Mouse (Mus musculus) lung, postnatal 0 days (tissue): ENCODE results near the gene Olfr522. TPM values are rescaled to one million over a fixed set of nuclear protein-coding genes. Genes with fewer than 3 reads are reported as not detected.
"Not testable (repeated sequence)": the region's sequence is repeated elsewhere in the genome, so short reads cannot be mapped to it uniquely, and the experiment has no call there.

Experiments used
- ATAC-seq: fragments of 200-750 bp; cut with Nextera tagmentation; 2 replicates; pipeline ENCODE4 v1.8.0; 2017; ENCODE audit warnings: moderate library complexity
- DNase-seq: peaks from one replicate; pipeline ENCODE4 v3.0.0-alpha.2; 2016; ENCODE audit warnings: low spot score
- H3K27ac ChIP-seq: fragments of 300-500 bp; sonication (generic); 2 replicates; pipeline ENCODE4 v1.5.1; 2014; ENCODE audit warnings: antibody characterized with exemption, mild to moderate bottlenecking, low read length, mixed read lengths
- H3K27me3 ChIP-seq: fragments of 300-500 bp; sonication (generic); replicated peaks from 2 replicates; pipeline ENCODE4 v1.6.1; 2014; ENCODE audit warnings: low read length, mixed read lengths; ENCODE audit not compliant: insufficient read depth
- H3K36me3 ChIP-seq: fragments of 300-500 bp; sonication (generic); 2 replicates; pipeline ENCODE4 v1.6.1; 2014; ENCODE audit warnings: low read length, mixed read lengths; ENCODE audit not compliant: insufficient read depth
- H3K4me1 ChIP-seq: fragments of 300-500 bp; sonication (generic); 2 replicates; pipeline ENCODE4 v1.6.1; 2014; ENCODE audit warnings: antibody characterized with exemption, low read depth, low read length, mixed read lengths; ENCODE audit not compliant: insufficient read depth
- H3K4me2 ChIP-seq: fragments of 300-500 bp; sonication (generic); replicated peaks from 2 replicates; pipeline ENCODE4 v1.6.1; 2014; ENCODE audit warnings: low read depth, mild to moderate bottlenecking, low read length, moderate library complexity, mixed read lengths
- H3K4me3 ChIP-seq: fragments of 300-500 bp; sonication (generic); 2 replicates; pipeline ENCODE4 v1.5.1; 2014; ENCODE audit warnings: low read depth, low read length
- H3K9ac ChIP-seq: fragments of 300-500 bp; sonication (generic); replicated peaks from 2 replicates; pipeline ENCODE4 v1.6.1; 2014; ENCODE audit warnings: low read depth, mild to moderate bottlenecking
- H3K9me3 ChIP-seq: fragments of 300-500 bp; sonication (generic); 2 replicates; pipeline ENCODE4 v1.6.1; 2016; ENCODE audit warnings: low read length, mixed read lengths
- CTCF ChIP-seq: IDR thresholded peaks from 2 replicates; pipeline ENCODE4 v1.5.1; 2016; ENCODE audit warnings: antibody characterized with exemption, mild to moderate bottlenecking
- EP300 ChIP-seq: IDR thresholded peaks from 2 replicates; pipeline ENCODE4 v1.6.1; 2016; ENCODE audit warnings: antibody characterized with exemption, mild to moderate bottlenecking, control low read depth
- WGBS: fragments of 180-500 bp; shearing (Covaris S2); extraction: QIAGEN DNeasy Blood & Tissue Kit; methylation state at CpG from one replicate; pipeline ENCODE4 v1.1.7; 2014; 5-methylcytosine and 5-hydroxymethylcytosine counted together
- polyA plus RNA-seq: library from polyadenylated mRNA; unstranded; fragments of >200 nt; fragmentation: Nextera tagmentation; extraction: Ambion mirVana; gene quantifications from 2 replicates; pipeline ENCODE4 v1.2.1, GENCODE M21; 2015

Olfr522 gene
- polyA plus RNA-seq, 1 experiment from 2014 or later: not detected

- WGBS: 6% methylated on average over 28 of the region's 28 CpGs
- peaks cover 20% of the 10 kb centered on the region; the same call in 1 of the 2 replicates for H3K27me3 ChIP-seq
- no peak for ATAC-seq
Measured at GRCm38 (mm10) chr7:140153383-140153782, 11.2 kb downstream of the Olfr522 start.

GRCm38 (mm10) chr7:140144550-140144949 is 20.0 kb downstream of the Olfr522 start:
- H3K27ac ChIP-seq: no peak overlapping the region
- ATAC-seq: no peak
- no peaks in the 10 kb centered on the region for H3K36me3 ChIP-seq

More at GRCm38 (mm10) chr7:140153383-140153782, 11.2 kb downstream of the Olfr522 start:
- Histone ChIP-seq H3K4me1 (no peaks in the 10 kb centered on the region), H3K4me2 (peak overlapping the region; percentile 32; the same call in 1 of the 2 replicates), H3K4me3 (no peak overlapping the region), H3K9ac (no peak overlapping the region), H3K9me3 (no peaks in the 10 kb centered on the region), H3K36me3 (no peaks in the 10 kb centered on the region), H3K27ac (no peak overlapping the region)
- no peak for DNase-seq
- TF ChIP-seq EP300 (no peak), CTCF (no peak)

GRCm38 (mm10) chr7:140141350-140141749 is 23.2 kb downstream of the Olfr522 start:
- DNase-seq (peak; percentile 85), ATAC-seq (0 out of 2 replicates have a peak, but pooled peaks have one; percentile 18)
- no peak overlapping the region for H3K4me2 ChIP-seq
- peaks cover 3% of the 10 kb centered on the region; the same call in 1 of the 2 replicates for H3K4me1 ChIP-seq
- H3K4me3 ChIP-seq: no peak overlapping the region
- H3K9ac ChIP-seq: no peak overlapping the region
- no peaks in the 10 kb centered on the region for H3K36me3 ChIP-seq
- H3K9me3 ChIP-seq: no peaks in the 10 kb centered on the region
- 4% methylated on average over 14 of the region's 14 CpGs for WGBS
- H3K27ac ChIP-seq: no peak overlapping the region
- no peaks in the 10 kb centered on the region for H3K27me3 ChIP-seq
- TF ChIP-seq EP300 (no peak), CTCF (peak; percentile 86)

More at GRCm38 (mm10) chr7:140144550-140144949, 20.0 kb downstream of the Olfr522 start:
- no peak for TF ChIP-seq CTCF
- no peak for TF ChIP-seq EP300
- 82% methylated on average over 4 of the region's 4 CpGs for WGBS
- H3K4me2 ChIP-seq: no peak overlapping the region
- H3K4me3 ChIP-seq: no peak overlapping the region
- no peak for DNase-seq
- no peaks in the 10 kb centered on the region for H3K4me1 ChIP-seq
- no peaks in the 10 kb centered on the region for H3K27me3 ChIP-seq
- no peak overlapping the region for H3K9ac ChIP-seq
- no peaks in the 10 kb centered on the region for H3K9me3 ChIP-seq

GRCm38 (mm10) chr7:140138021-140138310 is 26.6 kb downstream of the Olfr522 start:
- peak overlapping the region; percentile 64 for H3K4me3 ChIP-seq
- DNase-seq (no peak), ATAC-seq (no peak)
- H3K9me3 ChIP-seq: no peaks in the 10 kb centered on the region
- no peaks in the 10 kb centered on the region for H3K27me3 ChIP-seq
- peak overlapping the region; percentile 69 for H3K27ac ChIP-seq
- peak overlapping the region; percentile 80 for H3K4me2 ChIP-seq
- H3K36me3 ChIP-seq: no peaks in the 10 kb centered on the region
- WGBS: under 1% methylated on average over 8 of the region's 8 CpGs
- TF ChIP-seq CTCF (no peak), EP300 (no peak)
- peaks cover 3% of the 10 kb centered on the region; the same call in 1 of the 2 replicates for H3K4me1 ChIP-seq
- H3K9ac ChIP-seq: peak overlapping the region; percentile 66

- ATAC-seq (peak; percentile 99), DNase-seq (peak; percentile 96)
- WGBS: 2% methylated on average over 35 of the region's 39 CpGs
- Histone ChIP-seq H3K4me2 (peak within 1 kb of the TSS; percentile 80), H3K4me1 (peaks cover 3% of the 10 kb centered on the region; the same call in 1 of the 2 replicates), H3K9ac (peak within 1 kb of the TSS; percentile 66), H3K4me3 (peak within 1 kb of the TSS; percentile 64), H3K27me3 (no peaks in the 10 kb centered on the region), H3K27ac (peak within 1 kb of the TSS; percentile 69), H3K9me3 (no peaks in the 10 kb centered on the region), H3K36me3 (no peaks in the 10 kb centered on the region)
- no peak for TF ChIP-seq EP300
- TF ChIP-seq CTCF: peak; percentile 6; the same call in 1 of the 2 replicates
Measured at GRCm38 (mm10) chr7:140137135-140138020, 27.2 kb downstream of the Olfr522 start, which contains the start of gene Mtg1. TSS of gene Mtg1 (plus strand) at chr7:140137564.

- peaks cover 3% of the 10 kb centered on the region; the same call in 1 of the 2 replicates for H3K4me1 ChIP-seq
- H3K9me3 ChIP-seq: no peaks in the 10 kb centered on the region
- H3K36me3 ChIP-seq: peaks cover 5% of the 10 kb centered on the region; the same call in 1 of the 2 replicates
- no peak overlapping the region for H3K9ac ChIP-seq
- ATAC-seq (no peak), DNase-seq (no peak)
- no peak overlapping the region for H3K4me3 ChIP-seq
- no peak overlapping the region for H3K27ac ChIP-seq
- 76% methylated on average over 5 of the region's 5 CpGs for WGBS
- no peak overlapping the region for H3K4me2 ChIP-seq
- no peaks in the 10 kb centered on the region for H3K27me3 ChIP-seq
- TF ChIP-seq EP300 (no peak), CTCF (no peak)
Measured at GRCm38 (mm10) chr7:140135106-140135770, 29.3 kb downstream of the Olfr522 start.

- 89% methylated on average over 5 of the region's 7 CpGs for WGBS
- not testable (repeated sequence) for H3K27me3 ChIP-seq, H3K9me3 ChIP-seq, H3K4me3 ChIP-seq, DNase-seq, H3K9ac ChIP-seq, H3K36me3 ChIP-seq, ATAC-seq, H3K27ac ChIP-seq, H3K4me1 ChIP-seq, H3K4me2 ChIP-seq
Measured at GRCm38 (mm10) chr7:140134033-140134432, 30.5 kb downstream of the Olfr522 start.

GRCm38 (mm10) chr7:140132184-140132583 is 32.4 kb downstream of the Olfr522 start:
- not testable (repeated sequence) for H3K27me3 ChIP-seq, H3K27ac ChIP-seq, DNase-seq, H3K9ac ChIP-seq, ATAC-seq, H3K9me3 ChIP-seq, H3K4me2 ChIP-seq, H3K4me1 ChIP-seq, H3K36me3 ChIP-seq, H3K4me3 ChIP-seq
- WGBS: 86% methylated on average over 7 of the region's 7 CpGs
